Comparison of ENCODE assay signal across 22 mouse cellular contexts in genomic region chr14:121556401-121557315, GRCm38 (mm10). TPM values are rescaled to one million over a fixed set of nuclear protein-coding genes. Genes with fewer than 3 reads are reported as not detected.
DNase-seq lines count a peak whose midpoint lies in the region; ATAC-seq lines count a peak whose summit lies in the region.
"Had no signal": no experiment of that assay in that cellular context is flagged by ENCODE, and none has a peak within 500 bp of the region (broad histone marks: within the 10 kb centered on the region; RNA-seq: fewer than 3 reads in every experiment).

No protein-coding gene starts in this region.

- ATAC-seq in midbrain, embryonic 16.5 days = peak; percentile 22; the same call in 1 of the 2 replicates
- ATAC-seq in midbrain, embryonic 15.5 days (replicated peaks) = no peak; the same call in 1 of the 2 replicates
- no peak for ATAC-seq in embryonic facial prominence, embryonic 13.5 days (ENCODE audit: insufficient number of reproducible peaks, insufficient read depth, low FRiP score, low TSS enrichment, low read depth)
- peak; percentile 49; the same call in 1 of the 2 replicates for ATAC-seq in limb, embryonic 11.5 days (ENCODE audit: insufficient number of reproducible peaks, low FRiP score, low TSS enrichment, low read depth)
- ATAC-seq in kidney, embryonic 14.5 days (ENCODE audit: low FRiP score, low TSS enrichment) = no peak
- ATAC-seq: activated CD4-positive, CD25-positive, alpha-beta regulatory T cell, adult 4 months had no signal

- no peak overlapping the region for H3K9ac ChIP-seq in midbrain, embryonic 16.5 days (ENCODE audit: low read depth, low read length)
- no peak overlapping the region for H3K9ac ChIP-seq in midbrain, embryonic 15.5 days
- H3K9ac ChIP-seq in embryonic facial prominence, embryonic 13.5 days = no peak overlapping the region
- H3K9ac ChIP-seq in limb, embryonic 11.5 days (ENCODE audit: low read length) = no peak overlapping the region
- no peak overlapping the region for H3K9ac ChIP-seq in kidney, embryonic 14.5 days (ENCODE audit: low read depth, low read length)
- H3K9ac ChIP-seq: hindbrain, embryonic 15.5 days; midbrain, embryonic 12.5 days had no signal

- WGBS in midbrain, embryonic 16.5 days = 75% methylated on average over 21 of the region's 21 CpGs
- WGBS in midbrain, embryonic 15.5 days = 75% methylated on average over 21 of the region's 21 CpGs
- 43% methylated on average over 21 of the region's 21 CpGs for WGBS in embryonic facial prominence, embryonic 13.5 days
- 40% methylated on average over 21 of the region's 21 CpGs for WGBS in limb, embryonic 11.5 days
- 88% methylated on average over 21 of the region's 21 CpGs for WGBS in kidney, embryonic 14.5 days

- H3K4me3 ChIP-seq in midbrain, embryonic 16.5 days (ENCODE audit: low read depth, low read length) = no peak overlapping the region
- H3K4me3 ChIP-seq in midbrain, embryonic 15.5 days = no peak overlapping the region
- no peak overlapping the region for H3K4me3 ChIP-seq in embryonic facial prominence, embryonic 13.5 days
- no peak overlapping the region for H3K4me3 ChIP-seq in limb, embryonic 11.5 days (ENCODE audit: low read depth, low read length)
- no peak overlapping the region for H3K4me3 ChIP-seq in kidney, embryonic 14.5 days (ENCODE audit: low read length)
- H3K4me3 ChIP-seq: hindbrain, embryonic 15.5 days; midbrain, embryonic 12.5 days; myocyte had no signal

- no peaks in the 10 kb centered on the region for H3K27me3 ChIP-seq in midbrain, embryonic 16.5 days (ENCODE audit: control insufficient read depth, insufficient read depth, low read depth, low read length)
- no peaks in the 10 kb centered on the region for H3K27me3 ChIP-seq in midbrain, embryonic 15.5 days (replicated peaks)
- H3K27me3 ChIP-seq in embryonic facial prominence, embryonic 13.5 days = peaks cover 74% of the 10 kb centered on the region
- no peaks in the 10 kb centered on the region for H3K27me3 ChIP-seq in limb, embryonic 11.5 days (ENCODE audit: control insufficient read depth, insufficient read depth, low read length)
- no peaks in the 10 kb centered on the region for H3K27me3 ChIP-seq in kidney, embryonic 14.5 days (ENCODE audit: control insufficient read depth, insufficient read depth, low read length)
- H3K27me3 ChIP-seq: hindbrain, embryonic 15.5 days; midbrain, embryonic 12.5 days had no signal

- H3K27ac ChIP-seq in midbrain, embryonic 16.5 days (ENCODE audit: low read length) = no peak overlapping the region
- no peak overlapping the region for H3K27ac ChIP-seq in midbrain, embryonic 15.5 days
- H3K27ac ChIP-seq in embryonic facial prominence, embryonic 13.5 days = peak overlapping the region; percentile 58
- H3K27ac ChIP-seq in limb, embryonic 11.5 days (replicated peaks; ENCODE audit: low read depth, low read length) = 0 out of 2 replicates have a peak overlapping the region, but pooled peaks have one; percentile 1
- H3K27ac ChIP-seq in kidney, embryonic 14.5 days (ENCODE audit: low read depth, low read length) = no peak overlapping the region
- H3K27ac ChIP-seq: hindbrain, embryonic 15.5 days; macrophage; midbrain, embryonic 12.5 days had no signal

- H3K36me3 ChIP-seq in midbrain, embryonic 16.5 days (ENCODE audit: control insufficient read depth, insufficient read depth, low read length) = peaks cover 10% of the 10 kb centered on the region; the same call in 1 of the 2 replicates
- H3K36me3 ChIP-seq in midbrain, embryonic 15.5 days (replicated peaks) = 0 out of 2 replicates have a peak, but pooled peaks cover 4% of the 10 kb centered on the region
- H3K36me3 ChIP-seq in embryonic facial prominence, embryonic 13.5 days = no peaks in the 10 kb centered on the region
- H3K36me3 ChIP-seq in limb, embryonic 11.5 days (ENCODE audit: control insufficient read depth, insufficient read depth, low read length) = no peaks in the 10 kb centered on the region
- H3K36me3 ChIP-seq in kidney, embryonic 14.5 days (ENCODE audit: control insufficient read depth, insufficient read depth, low read length) = peaks cover 20% of the 10 kb centered on the region; the same call in 1 of the 2 replicates
- H3K36me3 ChIP-seq: midbrain, embryonic 12.5 days had no signal

- DNase-seq in limb, embryonic 11.5 days (ENCODE audit: low spot score) = peak; percentile 68
- DNase-seq in naive thymus-derived CD4-positive, alpha-beta T cell, adult 2 months (ENCODE audit: low read depth) = peak; percentile 12
- no peak for DNase-seq in cerebellum, postnatal 25 days
- DNase-seq: adrenal gland, adult 8-10 months; cerebellum, adult 2 months; cerebellum, postnatal 36 days; kidney, adult 8-10 months; kidney, postnatal 14 days; right cerebral cortex, postnatal 14 days; spleen, adult 18-20 months had no signal

- no peaks in the 10 kb centered on the region for H3K4me1 ChIP-seq in midbrain, embryonic 16.5 days (ENCODE audit: control insufficient read depth, insufficient read depth, low read length)
- H3K4me1 ChIP-seq in midbrain, embryonic 15.5 days = no peaks in the 10 kb centered on the region
- H3K4me1 ChIP-seq in embryonic facial prominence, embryonic 13.5 days = peaks cover 9% of the 10 kb centered on the region
- H3K4me1 ChIP-seq in limb, embryonic 11.5 days (ENCODE audit: control insufficient read depth, insufficient read depth, low read length) = peaks cover 11% of the 10 kb centered on the region; the same call in 1 of the 2 replicates
- H3K4me1 ChIP-seq in kidney, embryonic 14.5 days (ENCODE audit: control insufficient read depth, insufficient read depth, low read length) = no peaks in the 10 kb centered on the region
- H3K4me1 ChIP-seq: hindbrain, embryonic 15.5 days; midbrain, embryonic 12.5 days had no signal

- no peak overlapping the region for H3K4me2 ChIP-seq in midbrain, embryonic 16.5 days (ENCODE audit: low read length)
- H3K4me2 ChIP-seq in midbrain, embryonic 15.5 days = no peak overlapping the region
- H3K4me2 ChIP-seq in embryonic facial prominence, embryonic 13.5 days = peak overlapping the region; percentile 36
- H3K4me2 ChIP-seq in limb, embryonic 11.5 days (ENCODE audit: low read depth, severe bottlenecking) = no peak overlapping the region
- H3K4me2 ChIP-seq in kidney, embryonic 14.5 days (replicated peaks; ENCODE audit: low read depth, low read length) = no peak overlapping the region
- H3K4me2 ChIP-seq: hindbrain, embryonic 15.5 days; midbrain, embryonic 12.5 days had no signal

- no peaks in the 10 kb centered on the region for H3K9me3 ChIP-seq in midbrain, embryonic 16.5 days (replicated peaks; ENCODE audit: control insufficient read depth, low read length, poor library complexity, severe bottlenecking)
- H3K9me3 ChIP-seq in midbrain, embryonic 15.5 days = no peaks in the 10 kb centered on the region
- H3K9me3 ChIP-seq in embryonic facial prominence, embryonic 13.5 days = no peaks in the 10 kb centered on the region
- no peaks in the 10 kb centered on the region for H3K9me3 ChIP-seq in limb, embryonic 11.5 days (ENCODE audit: control insufficient read depth, low read length)
- no peaks in the 10 kb centered on the region for H3K9me3 ChIP-seq in kidney, embryonic 14.5 days (ENCODE audit: control insufficient read depth, low read length)
- H3K9me3 ChIP-seq: hindbrain, embryonic 15.5 days; midbrain, embryonic 12.5 days had no signal

RNA-seq across cellular contexts. Expression of gene Slc15a1, which starts 51.6 kb away (rescaled TPM):
- polyA plus RNA-seq in midbrain, embryonic 16.5 days (2015; fragmentation: Nextera tagmentation; extraction: Ambion mirVana) = 0.12 TPM in 1 of 2 replicates, not detected in the other
- polyA plus RNA-seq in midbrain, embryonic 15.5 days (2015; fragmentation: Nextera tagmentation; extraction: Ambion mirVana) = 0.08 TPM in 1 of 2 replicates, not detected in the other
- polyA plus RNA-seq in embryonic facial prominence, embryonic 13.5 days (2015; fragmentation: Nextera tagmentation; extraction: Ambion mirVana) = 0.08 and 0.45 TPM in 2 replicates
- polyA plus RNA-seq in limb, embryonic 11.5 days (2014; fragmentation: Nextera tagmentation; extraction: Ambion mirVana) = not detected in 2 replicates
- polyA plus RNA-seq in kidney, embryonic 14.5 days (2014; fragmentation: Nextera tagmentation; extraction: Ambion mirVana) = 0.15 and 0.20 TPM in 2 replicates
- polyA plus RNA-seq: C2C12; cerebellum, adult 2 months; forebrain, embryonic 11.5 days; liver, adult 2 months; macrophage; midbrain, embryonic 12.5 days; myocyte had no signal

Comparison
In these comparisons a context has a peak if more than half of its experiments do, and no peak if none do; other contexts are left out.
1. ATAC-seq: peak in midbrain, embryonic 16.5 days (single experiment) and limb, embryonic 11.5 days (single experiment); none in midbrain, embryonic 15.5 days (single experiment), embryonic facial prominence, embryonic 13.5 days (single experiment) and kidney, embryonic 14.5 days (single experiment).
2. H3K27ac ChIP-seq: peak in embryonic facial prominence, embryonic 13.5 days (single experiment) and limb, embryonic 11.5 days (single experiment); none in midbrain, embryonic 16.5 days (single experiment), midbrain, embryonic 15.5 days (single experiment) and kidney, embryonic 14.5 days (single experiment).
3. DNase-seq: peak in limb, embryonic 11.5 days (single experiment) and naive thymus-derived CD4-positive, alpha-beta T cell, adult 2 months (single experiment); none in cerebellum, postnatal 25 days (0 of 2).